Mouse (Mus musculus): ENCODE measurements around the gene Trf. TPM values are rescaled to one million over a fixed set of nuclear protein-coding genes. Genes with fewer than 3 reads are reported as not detected.

Gene Trf
- polyA plus RNA-seq, 1 experiment from 2014 or later = 34.3 TPM

- WGBS = 77% methylated on average over 28 of the region's 28 CpGs
- no peaks in the 10 kb centered on the region for H3K27me3 ChIP-seq
- ATAC-seq (ENCODE audit: low FRiP score) = no peak
- peaks cover 3% of the 10 kb centered on the region; the same call in 1 of the 2 replicates for H3K4me1 ChIP-seq (replicated peaks)
- H3K4me3 ChIP-seq = no peak overlapping the region
- H3K9me3 ChIP-seq = no peaks in the 10 kb centered on the region
- H3K27ac ChIP-seq = no peak overlapping the region
- H3K9ac ChIP-seq = no peak overlapping the region
- H3K4me2 ChIP-seq = no peak overlapping the region
- no peaks in the 10 kb centered on the region for H3K36me3 ChIP-seq
Observed at GRCm38 (mm10) chr9:103212654-103213420, 17.4 kb downstream of the Trf start.

GRCm38 (mm10) chr9:103208802-103209423, 21.3 kb downstream of the Trf start:
- 46% methylated on average over 6 of the region's 6 CpGs for WGBS
- ATAC-seq (ENCODE audit: low FRiP score) = peak; percentile 66; the same call in 1 of the 2 replicates
- H3K36me3 ChIP-seq = no peaks in the 10 kb centered on the region
- H3K27ac ChIP-seq = no peak overlapping the region
- H3K4me3 ChIP-seq = no peak overlapping the region
- no peaks in the 10 kb centered on the region for H3K9me3 ChIP-seq
- no peak overlapping the region for H3K9ac ChIP-seq
- peaks cover 4% of the 10 kb centered on the region; the same call in 1 of the 2 replicates for H3K4me1 ChIP-seq (replicated peaks)
- H3K4me2 ChIP-seq = no peak overlapping the region
- no peaks in the 10 kb centered on the region for H3K27me3 ChIP-seq

GRCm38 (mm10) chr9:103207846-103208245, 22.4 kb downstream of the Trf start:
- Histone ChIP-seq H3K9me3 (no peaks in the 10 kb centered on the region), H3K36me3 (no peaks in the 10 kb centered on the region), H3K27me3 (no peaks in the 10 kb centered on the region), H3K9ac (0 out of 2 replicates have a peak overlapping the region, but pooled peaks have one; percentile 43), H3K4me2 (peak overlapping the region; percentile 50), H3K4me1 (replicated peaks) (peaks cover 4% of the 10 kb centered on the region; the same call in 1 of the 2 replicates), H3K27ac (no peak overlapping the region), H3K4me3 (peak overlapping the region; percentile 25)
- WGBS = 10% methylated on average over 16 of the region's 16 CpGs
- peak; percentile 79 for ATAC-seq (ENCODE audit: low FRiP score)

- H3K4me1 ChIP-seq (replicated peaks) = peaks cover 10% of the 10 kb centered on the region
- no peak overlapping the region for H3K27ac ChIP-seq
- H3K9ac ChIP-seq = no peak overlapping the region
- no peak overlapping the region for H3K4me2 ChIP-seq
- no peak overlapping the region for H3K4me3 ChIP-seq
- WGBS = 90% methylated on average over 5 of the region's 5 CpGs
- no peaks in the 10 kb centered on the region for H3K36me3 ChIP-seq
- no peak for ATAC-seq (ENCODE audit: low FRiP score)
- H3K27me3 ChIP-seq = no peaks in the 10 kb centered on the region
- no peaks in the 10 kb centered on the region for H3K9me3 ChIP-seq
Observed at GRCm38 (mm10) chr9:103205786-103206185, 24.5 kb downstream of the Trf start.

GRCm38 (mm10) chr9:103201561-103202260, 28.5 kb downstream of the Trf start, which contains the start of gene Srprb:
Gene Srprb, minus strand, starts transcription at chr9:103202137.
- Histone ChIP-seq H3K27me3 (no peaks in the 10 kb centered on the region), H3K9ac (peak within 1 kb of the TSS; percentile 85), H3K4me3 (peak within 1 kb of the TSS; percentile 88), H3K36me3 (peaks cover 21% of the 10 kb centered on the region), H3K4me2 (peak within 1 kb of the TSS; percentile 70), H3K4me1 (replicated peaks) (peaks cover 11% of the 10 kb centered on the region), H3K9me3 (no peaks in the 10 kb centered on the region), H3K27ac (peak within 1 kb of the TSS; percentile 85)
- WGBS = under 1% methylated on average over 45 of the region's 45 CpGs
- ATAC-seq (ENCODE audit: low FRiP score) = peak; percentile 98

- no peak overlapping the region for H3K4me3 ChIP-seq
- H3K9ac ChIP-seq = no peak overlapping the region
- H3K9me3 ChIP-seq = no peaks in the 10 kb centered on the region
- H3K4me2 ChIP-seq = no peak overlapping the region
- H3K27me3 ChIP-seq = no peaks in the 10 kb centered on the region
- peaks cover 69% of the 10 kb centered on the region for H3K36me3 ChIP-seq
- ATAC-seq (ENCODE audit: low FRiP score) = no peak
- H3K27ac ChIP-seq = no peak overlapping the region; the same call in 1 of the 2 replicates
- no peaks in the 10 kb centered on the region for H3K4me1 ChIP-seq (replicated peaks)
- WGBS = 82% methylated on average over 4 of the region's 4 CpGs
Observed at GRCm38 (mm10) chr9:103188416-103188815, 41.8 kb downstream of the Trf start.

- Histone ChIP-seq H3K9me3 (no peaks in the 10 kb centered on the region), H3K36me3 (peaks cover 69% of the 10 kb centered on the region), H3K4me3 (no peak overlapping the region), H3K27ac (no peak overlapping the region), H3K4me1 (replicated peaks) (no peaks in the 10 kb centered on the region), H3K27me3 (no peaks in the 10 kb centered on the region), H3K4me2 (no peak overlapping the region), H3K9ac (no peak overlapping the region)
- 72% methylated on average over 9 of the region's 9 CpGs for WGBS
- no peak for ATAC-seq (ENCODE audit: low FRiP score)
Observed at GRCm38 (mm10) chr9:103186747-103187146, 43.5 kb downstream of the Trf start.

DNA sequence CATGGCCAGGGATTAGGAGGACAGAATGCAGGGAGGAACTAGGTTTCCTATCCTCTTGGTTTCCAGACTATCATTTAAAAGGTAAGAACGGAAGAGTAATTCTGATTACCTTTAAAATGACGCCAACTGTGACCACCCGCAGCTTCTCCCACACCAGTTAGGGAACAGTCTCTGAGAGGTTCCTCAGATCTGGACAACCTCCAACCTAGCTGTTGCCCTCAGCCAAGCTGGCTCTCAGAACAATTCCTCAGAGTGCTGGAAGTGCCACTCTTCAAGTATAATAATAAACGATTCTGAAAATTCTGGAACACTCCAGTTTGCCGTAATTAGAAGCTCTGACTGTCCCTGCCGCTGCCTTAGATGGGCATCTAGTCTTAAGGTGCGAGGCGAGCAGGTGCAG, 44.3 kb downstream of the Trf start:
- no peaks in the 10 kb centered on the region for H3K9me3 ChIP-seq
- 93% methylated on average over 8 of the region's 8 CpGs for WGBS
- peaks cover 64% of the 10 kb centered on the region for H3K36me3 ChIP-seq
- no peak overlapping the region for H3K9ac ChIP-seq
- H3K27ac ChIP-seq = no peak overlapping the region
- H3K27me3 ChIP-seq = no peaks in the 10 kb centered on the region
- no peak overlapping the region for H3K4me2 ChIP-seq
- peaks cover 3% of the 10 kb centered on the region for H3K4me1 ChIP-seq (replicated peaks)
- H3K4me3 ChIP-seq = no peak overlapping the region
- no peak for ATAC-seq (ENCODE audit: low FRiP score)

GRCm38 (mm10) chr9:103184855-103185254, 45.4 kb downstream of the Trf start:
- Histone ChIP-seq H3K4me1 (replicated peaks) (peaks cover 13% of the 10 kb centered on the region), H3K9ac (no peak overlapping the region), H3K36me3 (peaks cover 59% of the 10 kb centered on the region), H3K27me3 (no peaks in the 10 kb centered on the region), H3K4me3 (no peak overlapping the region), H3K4me2 (no peak overlapping the region), H3K9me3 (no peaks in the 10 kb centered on the region), H3K27ac (no peak overlapping the region)
- ATAC-seq (ENCODE audit: low FRiP score) = no peak
- 68% methylated on average over 4 of the region's 4 CpGs for WGBS

DNA sequence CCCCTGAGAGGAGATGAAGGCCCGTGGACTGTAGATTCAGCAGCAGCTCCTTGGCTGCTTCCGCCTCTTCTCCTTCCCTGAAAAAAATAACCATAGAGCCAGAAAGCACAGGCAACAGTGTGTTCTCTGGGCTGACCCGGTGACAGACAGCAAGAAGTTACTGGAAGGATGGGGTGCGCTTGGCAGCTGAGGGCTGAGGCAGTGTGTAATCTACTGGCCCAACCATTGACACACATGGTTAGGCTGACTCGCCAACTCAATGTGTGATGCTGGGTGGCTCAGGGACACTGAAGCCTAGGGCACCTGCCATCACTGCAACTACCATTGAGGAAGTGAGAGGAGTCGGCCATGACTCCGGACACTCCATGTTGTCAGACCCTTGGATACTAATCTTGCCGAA, 48.4 kb downstream of the Trf start:
- Histone ChIP-seq H3K4me3 (no peak overlapping the region), H3K36me3 (peaks cover 65% of the 10 kb centered on the region), H3K4me1 (replicated peaks) (peaks cover 16% of the 10 kb centered on the region), H3K9me3 (no peaks in the 10 kb centered on the region), H3K27me3 (no peaks in the 10 kb centered on the region), H3K9ac (no peak overlapping the region), H3K4me2 (no peak overlapping the region), H3K27ac (0 out of 2 replicates have a peak overlapping the region, but pooled peaks have one; percentile 23)
- 93% methylated on average over 8 of the region's 8 CpGs for WGBS
- no peak for ATAC-seq (ENCODE audit: low FRiP score)

DNA sequence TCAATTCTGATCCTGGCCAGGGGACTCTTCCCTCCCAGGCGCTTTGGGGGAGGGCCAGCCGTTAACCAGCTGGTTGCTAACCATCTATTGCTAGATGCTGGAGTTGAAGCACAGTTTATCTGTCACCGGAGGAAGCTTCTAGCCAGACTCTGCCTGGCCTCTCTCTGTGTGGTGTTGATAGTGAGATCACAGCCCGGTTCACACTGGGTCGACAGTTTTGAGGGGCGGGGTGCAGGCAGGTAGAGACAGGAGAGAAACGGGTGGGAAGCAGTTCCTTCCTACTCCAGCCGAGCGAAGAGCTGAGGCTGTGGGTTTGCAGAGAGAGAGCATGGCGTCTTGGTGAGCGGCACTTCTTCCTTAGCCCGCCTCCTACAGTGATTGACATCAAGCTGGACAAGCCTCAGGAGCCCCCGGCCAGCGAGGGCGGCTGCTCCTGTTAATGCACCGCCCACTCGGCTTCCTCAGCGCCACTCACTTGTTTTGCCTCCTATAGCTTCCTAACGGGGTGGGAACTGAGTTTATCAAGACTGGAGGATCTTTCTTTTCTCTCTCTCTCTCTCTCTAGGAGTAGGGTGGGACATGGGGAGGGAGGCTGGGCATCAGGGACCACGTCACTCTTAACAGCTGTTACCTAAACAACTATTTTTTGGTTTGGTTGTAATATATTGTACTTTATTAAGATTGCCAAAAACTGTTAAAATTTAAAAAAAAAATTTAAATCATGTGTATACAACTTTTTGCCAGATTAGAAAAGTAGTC, 49.3 kb downstream of the Trf start:
- H3K4me3 ChIP-seq = peak overlapping the region; percentile 24
- peaks cover 74% of the 10 kb centered on the region for H3K36me3 ChIP-seq
- peaks cover 16% of the 10 kb centered on the region for H3K4me1 ChIP-seq (replicated peaks)
- no peaks in the 10 kb centered on the region for H3K9me3 ChIP-seq
- no peaks in the 10 kb centered on the region for H3K27me3 ChIP-seq
- 5% methylated on average over 20 of the region's 20 CpGs for WGBS
- peak overlapping the region; percentile 62; the same call in 1 of the 2 replicates for H3K9ac ChIP-seq
- peak overlapping the region; percentile 62 for H3K27ac ChIP-seq
- peak overlapping the region; percentile 49 for H3K4me2 ChIP-seq
- peak; percentile 47; the same call in 1 of the 2 replicates for ATAC-seq (ENCODE audit: low FRiP score)

Measured in hindbrain, embryonic 13.5 days (tissue).